Mouse (Mus musculus): Measurements from ENCODE around the gene Erf.

The Erf gene

GRCm38 (mm10) chr7:25205355-25206093, 45.0 kb downstream of the Erf start:
- no peak for DNase-seq

GRCm38 (mm10) chr7:25203624-25204023, 46.9 kb downstream of the Erf start:
- no peak for DNase-seq

GRCm38 (mm10) chr7:25197384-25198018, 53.1 kb downstream of the Erf start:
- no peak for DNase-seq

GRCm38 (mm10) chr7:25196107-25196506, 54.5 kb downstream of the Erf start:
- no peak for DNase-seq

GRCm38 (mm10) chr7:25195148-25195547, 55.4 kb downstream of the Erf start:
- no peak for DNase-seq

Measured in cerebellum, adult 9-11 months (tissue).